Mouse (Mus musculus) liver, embryonic 13.5 days (tissue): Measurements from ENCODE around the gene Gbp7. TPM values are rescaled to one million over a fixed set of nuclear protein-coding genes. Genes with fewer than 3 reads are reported as not detected.
"Not testable (repeated sequence)": the region's sequence is repeated elsewhere in the genome, so short reads cannot be mapped to it uniquely, and the experiment has no call there.

Experiments used
- ATAC-seq: fragments of 200-750 bp; cut with Nextera tagmentation; 2 replicates; pipeline ENCODE4 v1.8.0; 2017; ENCODE audit warnings: low read depth, mild to moderate bottlenecking, moderate number of reproducible peaks, moderate library complexity
- DNase-seq: peaks from one replicate; pipeline ENCODE4 v3.0.0; 2022
- H3K27ac ChIP-seq: fragments of 300-500 bp; sonication (generic); 2 replicates; pipeline ENCODE4 v1.5.1; 2015; ENCODE audit warnings: moderate library complexity, mild to moderate bottlenecking, inconsistent platforms
- H3K27me3 ChIP-seq: fragments of 300-500 bp; sonication (generic); 2 replicates; pipeline ENCODE4 v1.6.1; 2015; ENCODE audit warnings: mild to moderate bottlenecking, inconsistent platforms
- H3K36me3 ChIP-seq: fragments of 300-500 bp; sonication (generic); 2 replicates; pipeline ENCODE4 v1.6.1; 2015; ENCODE audit warnings: mild to moderate bottlenecking, inconsistent platforms
- H3K4me1 ChIP-seq: fragments of 300-500 bp; sonication (generic); replicated peaks from 2 replicates; pipeline ENCODE4 v1.6.1; 2015; ENCODE audit warnings: inconsistent platforms
- H3K4me2 ChIP-seq: fragments of 300-500 bp; sonication (generic); 2 replicates; pipeline ENCODE4 v1.6.1; 2015; ENCODE audit warnings: inconsistent platforms, mild to moderate bottlenecking, moderate library complexity
- H3K4me3 ChIP-seq: fragments of 300-500 bp; sonication (generic); replicated peaks from 2 replicates; pipeline ENCODE4 v1.5.1; 2015; ENCODE audit warnings: mild to moderate bottlenecking, inconsistent platforms
- H3K9ac ChIP-seq: fragments of 300-500 bp; sonication (generic); 2 replicates; pipeline ENCODE4 v1.6.1; 2015; ENCODE audit warnings: mild to moderate bottlenecking, inconsistent platforms
- H3K9me3 ChIP-seq: fragments of 300-500 bp; sonication (generic); replicated peaks from 2 replicates; pipeline ENCODE4 v1.6.1; 2016; ENCODE audit warnings: inconsistent platforms
- WGBS: fragments of 180-500 bp; shearing (Covaris S2); methylation state at CpG from one replicate; pipeline ENCODE4 v1.1.7; 2015; ENCODE audit not compliant: insufficient replicate concordance; 5-methylcytosine and 5-hydroxymethylcytosine counted together
- polyA plus RNA-seq: library from polyadenylated mRNA; unstranded; fragments of >200 nt; fragmentation: Nextera tagmentation; extraction: Ambion mirVana; gene quantifications from 2 replicates; pipeline ENCODE4 v1.2.1, GENCODE M21; 2015

The Gbp7 gene
- polyA plus RNA-seq, 1 experiment from 2014 or later, result 3.1 TPM

GRCm38 (mm10) chr3:142533185-142533584, 3.0 kb downstream of the Gbp7 start:
- 70% methylated on average over 3 of the region's 3 CpGs for WGBS
- H3K36me3 ChIP-seq, result no peaks in the 10 kb centered on the region

GRCm38 (mm10) chr3:142535667-142536066, 5.5 kb downstream of the Gbp7 start:
- Histone ChIP-seq H3K9me3 (no peaks in the 10 kb centered on the region), H3K27ac (no peak overlapping the region), H3K4me3 (no peak overlapping the region), H3K4me1 (peaks cover 9% of the 10 kb centered on the region), H3K36me3 (no peaks in the 10 kb centered on the region), H3K9ac (no peak overlapping the region), H3K4me2 (no peak overlapping the region), H3K27me3 (no peaks in the 10 kb centered on the region)
- ATAC-seq (no peak), DNase-seq (no peak)
- WGBS, result 60% methylated on average over 1 of the region's 1 CpGs

More at GRCm38 (mm10) chr3:142533185-142533584, 3.0 kb downstream of the Gbp7 start:
- Histone ChIP-seq H3K9ac (no peak overlapping the region), H3K4me1 (peaks cover 15% of the 10 kb centered on the region), H3K4me3 (no peak overlapping the region), H3K4me2 (no peak overlapping the region), H3K27ac (no peak overlapping the region), H3K27me3 (no peaks in the 10 kb centered on the region), H3K9me3 (no peaks in the 10 kb centered on the region)
- DNase-seq (no peak), ATAC-seq (no peak)

GRCm38 (mm10) chr3:142541391-142541790, 11.2 kb downstream of the Gbp7 start:
- WGBS, result 70% methylated on average over 6 of the region's 6 CpGs
- DNase-seq (no peak), ATAC-seq (no peak)
- Histone ChIP-seq H3K36me3 (no peaks in the 10 kb centered on the region), H3K4me2 (no peak overlapping the region), H3K9ac (no peak overlapping the region), H3K4me3 (no peak overlapping the region), H3K4me1 (no peaks in the 10 kb centered on the region), H3K9me3 (no peaks in the 10 kb centered on the region), H3K27me3 (no peaks in the 10 kb centered on the region), H3K27ac (no peak overlapping the region)

GRCm38 (mm10) chr3:142542776-142543175, 12.6 kb downstream of the Gbp7 start:
- H3K4me3 ChIP-seq, H3K4me2 ChIP-seq, H3K27ac ChIP-seq, H3K36me3 ChIP-seq, H3K9me3 ChIP-seq, H3K4me1 ChIP-seq, H3K27me3 ChIP-seq, ATAC-seq, DNase-seq, H3K9ac ChIP-seq: not testable (repeated sequence)
- 80% methylated on average over 12 of the region's 12 CpGs for WGBS

- H3K9me3 ChIP-seq, result no peaks in the 10 kb centered on the region
- no peak overlapping the region for H3K9ac ChIP-seq
- no peaks in the 10 kb centered on the region for H3K4me1 ChIP-seq
- ATAC-seq (no peak), DNase-seq (no peak)
- 65% methylated on average over 3 of the region's 3 CpGs for WGBS
- H3K36me3 ChIP-seq, result no peaks in the 10 kb centered on the region
- H3K4me3 ChIP-seq, result no peak overlapping the region
- no peaks in the 10 kb centered on the region for H3K27me3 ChIP-seq
- H3K4me2 ChIP-seq, result no peak overlapping the region
- H3K27ac ChIP-seq, result no peak overlapping the region
Observed at GRCm38 (mm10) chr3:142546690-142547089, 16.5 kb downstream of the Gbp7 start.

- H3K4me1 ChIP-seq, result no peaks in the 10 kb centered on the region
- DNase-seq (no peak), ATAC-seq (no peak)
- H3K36me3 ChIP-seq, result no peaks in the 10 kb centered on the region
- no peaks in the 10 kb centered on the region for H3K27me3 ChIP-seq
- H3K4me3 ChIP-seq, result no peak overlapping the region
- no peak overlapping the region for H3K9ac ChIP-seq
- WGBS, result 65% methylated on average over 3 of the region's 3 CpGs
- no peaks in the 10 kb centered on the region for H3K9me3 ChIP-seq
- H3K4me2 ChIP-seq, result no peak overlapping the region
- H3K27ac ChIP-seq, result no peak overlapping the region
Observed at GRCm38 (mm10) chr3:142550052-142550676, 20.0 kb downstream of the Gbp7 start.

GRCm38 (mm10) chr3:142554601-142555000, 24.5 kb downstream of the Gbp7 start:
- WGBS, result 41% methylated on average over 1 of the region's 1 CpGs
- ATAC-seq (no peak), DNase-seq (no peak)
- Histone ChIP-seq H3K4me3 (no peak overlapping the region), H3K9ac (no peak overlapping the region), H3K36me3 (no peaks in the 10 kb centered on the region), H3K4me1 (no peaks in the 10 kb centered on the region), H3K4me2 (no peak overlapping the region), H3K27me3 (no peaks in the 10 kb centered on the region), H3K27ac (no peak overlapping the region), H3K9me3 (no peaks in the 10 kb centered on the region)

- Histone ChIP-seq H3K4me2 (no peak overlapping the region), H3K9ac (no peak overlapping the region), H3K4me3 (no peak overlapping the region), H3K4me1 (0 out of 2 replicates have a peak, but pooled peaks cover 3% of the 10 kb centered on the region), H3K9me3 (no peaks in the 10 kb centered on the region), H3K27me3 (no peaks in the 10 kb centered on the region), H3K36me3 (no peaks in the 10 kb centered on the region), H3K27ac (no peak overlapping the region)
- ATAC-seq, result no peak
- DNase-seq, result no peak
- 78% methylated on average over 11 of the region's 11 CpGs for WGBS
Observed at GRCm38 (mm10) chr3:142555623-142556022, 25.5 kb downstream of the Gbp7 start.

GRCm38 (mm10) chr3:142559632-142560228, 29.6 kb downstream of the Gbp7 start, which contains the start of gene Gbp3:
Gbp3 (plus strand) TSS chr3:142560026.
- ATAC-seq (no peak), DNase-seq (no peak)
- Histone ChIP-seq H3K36me3 (no peaks in the 10 kb centered on the region), H3K4me2 (peak within 1 kb of the TSS; percentile 60), H3K4me1 (0 out of 2 replicates have a peak, but pooled peaks cover 3% of the 10 kb centered on the region), H3K27me3 (no peaks in the 10 kb centered on the region), H3K4me3 (peak within 1 kb of the TSS; percentile 49), H3K27ac (no peak within 1 kb of the TSS), H3K9me3 (no peaks in the 10 kb centered on the region), H3K9ac (peak within 1 kb of the TSS; percentile 41; the same call in 1 of the 2 replicates)
- WGBS, result 15% methylated on average over 3 of the region's 3 CpGs

- peak overlapping the region; percentile 41; the same call in 1 of the 2 replicates for H3K9ac ChIP-seq
- peak; percentile 77 for ATAC-seq
- H3K27ac ChIP-seq, result no peak overlapping the region
- no peaks in the 10 kb centered on the region for H3K27me3 ChIP-seq
- WGBS, result 3% methylated on average over 12 of the region's 12 CpGs
- H3K9me3 ChIP-seq, result no peaks in the 10 kb centered on the region
- H3K36me3 ChIP-seq, result no peaks in the 10 kb centered on the region
- peak overlapping the region; percentile 49 for H3K4me3 ChIP-seq
- peak; percentile 53 for DNase-seq
- H3K4me2 ChIP-seq, result peak overlapping the region; percentile 60
- 0 out of 2 replicates have a peak, but pooled peaks cover 3% of the 10 kb centered on the region for H3K4me1 ChIP-seq
Observed at GRCm38 (mm10) chr3:142560296-142560948, 30.3 kb downstream of the Gbp7 start.

- no peak for ATAC-seq
- H3K4me3 ChIP-seq, result no peak overlapping the region
- no peak for DNase-seq
- H3K27me3 ChIP-seq, result no peaks in the 10 kb centered on the region
- H3K4me2 ChIP-seq, result peak overlapping the region; percentile 60; the same call in 1 of the 2 replicates
- 66% methylated on average over 14 of the region's 14 CpGs for WGBS
- H3K36me3 ChIP-seq, result no peaks in the 10 kb centered on the region
- H3K4me1 ChIP-seq, result 0 out of 2 replicates have a peak, but pooled peaks cover 3% of the 10 kb centered on the region
- no peak overlapping the region for H3K9ac ChIP-seq
- H3K9me3 ChIP-seq, result no peaks in the 10 kb centered on the region
- H3K27ac ChIP-seq, result no peak overlapping the region
Observed at GRCm38 (mm10) chr3:142561045-142561646, 31.0 kb downstream of the Gbp7 start.
